Mouse (Mus musculus) adrenal gland, adult 18-20 months (tissue): ENCODE results near the gene Myh11. TPM values are rescaled to one million over a fixed set of nuclear protein-coding genes. Genes with fewer than 3 reads are reported as not detected.
"Not testable (repeated sequence)": the region's sequence is repeated elsewhere in the genome, so short reads cannot be mapped to it uniquely, and the experiment has no call there.

Experiments used
- DNase-seq, 2 experiments: peaks; one replicate each; pipeline ENCODE4 v3.0.0; 2021 to 2022; ENCODE audit warnings: low spot score in 2 of 2
- microRNA-seq, 2 experiments: library from miRNA; unstranded; fragments of <30 nt; microRNA quantifications; one replicate each; pipeline ENCODE4 v1.2.0; 2021; ENCODE audit warnings: borderline number of aligned reads in 2 of 2
- total RNA-seq, 2 experiments: library from RNA; stranded (reverse); gene quantifications; 1 replicate in 1 of 2; 2 replicates in 1 of 2; pipeline ENCODE4 v1.2.3; 2021

Gene Myh11
- total RNA-seq, 2 experiments from 2014 or later: 4.2 to 7.8 TPM

DNA sequence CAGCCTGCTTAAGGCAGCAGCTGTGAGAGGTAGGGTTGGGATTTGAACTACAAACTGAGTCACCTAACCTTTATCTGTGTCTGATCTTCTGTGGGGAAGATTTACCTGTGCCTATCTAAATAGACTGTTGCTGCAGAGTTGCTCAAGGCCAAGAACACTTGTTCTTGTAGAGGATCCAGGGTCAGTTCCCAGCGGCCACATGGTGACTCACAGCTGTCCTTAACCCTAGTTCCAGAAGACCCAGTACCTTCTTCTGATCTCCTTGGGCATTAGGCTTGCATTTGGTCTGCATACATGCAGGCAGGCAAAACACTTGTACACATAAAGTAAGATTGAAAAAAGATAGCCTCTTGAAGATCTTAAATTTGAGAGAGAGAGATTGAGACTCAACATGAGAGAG, 121.5 kb downstream of the Myh11 start:
- no peak for DNase-seq

DNA sequence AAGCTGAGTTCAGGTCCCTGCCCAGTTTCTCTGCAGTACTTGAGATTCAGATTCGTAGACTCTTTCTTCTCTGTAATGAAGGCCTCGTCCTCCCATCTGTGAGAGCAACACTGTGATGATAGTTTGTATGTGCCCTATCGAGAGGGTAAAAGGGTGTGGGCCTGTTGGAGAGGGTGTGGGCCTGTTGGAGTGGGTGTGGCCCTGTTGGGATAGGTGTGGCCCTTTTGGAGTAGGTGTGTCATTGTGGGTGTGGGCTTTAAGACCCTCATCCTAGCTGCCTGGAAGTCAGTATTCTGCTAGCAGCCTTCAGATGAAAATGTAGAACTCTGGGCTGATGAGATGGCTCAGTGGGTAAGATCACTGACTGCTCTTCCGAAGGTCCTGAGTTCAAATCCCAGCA, 124.7 kb downstream of the Myh11 start:
- no peak for DNase-seq

DNA sequence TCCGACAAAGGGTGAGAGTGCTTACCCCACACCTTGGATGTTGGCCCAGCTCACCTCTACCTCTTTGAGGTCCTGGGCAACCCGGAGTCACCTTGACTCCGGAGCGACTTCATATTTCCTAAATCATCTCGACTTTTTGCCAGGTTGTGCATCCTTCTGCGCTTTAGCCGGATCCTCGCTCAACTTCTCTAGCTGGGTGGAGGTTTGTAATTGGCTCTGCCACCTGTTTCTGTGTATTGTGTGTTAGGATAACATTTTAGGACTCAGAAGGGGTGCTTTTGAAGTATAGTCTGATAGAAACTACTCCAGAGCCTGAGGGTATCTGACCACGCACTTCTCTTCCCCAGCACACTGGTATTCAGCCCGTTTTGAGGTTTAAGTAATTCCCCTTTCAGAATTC, 127.4 kb downstream of the Myh11 start:
- DNase-seq: no peak

DNA sequence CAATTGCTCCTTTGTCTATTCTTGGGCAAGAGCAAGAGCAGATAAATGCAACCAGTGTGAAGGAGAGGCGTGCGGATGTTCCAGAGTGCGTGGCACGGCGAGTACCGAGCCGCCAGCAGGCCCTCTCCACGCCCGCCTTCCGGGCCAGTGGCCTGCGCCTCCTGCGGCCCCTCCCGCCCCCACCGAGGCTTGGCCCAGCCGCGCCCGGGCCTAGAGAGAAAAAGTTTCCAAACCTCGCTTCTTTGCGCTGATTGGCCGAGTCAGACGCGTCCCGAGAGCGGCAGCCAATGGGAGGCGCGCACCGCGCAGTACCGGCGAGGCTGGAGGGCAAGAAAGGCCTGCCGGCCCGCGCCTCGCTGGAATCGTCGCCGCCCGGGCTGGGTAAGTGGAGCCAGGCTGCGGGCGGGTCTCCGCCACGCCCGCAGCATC, 128.2 kb downstream of the Myh11 start, which contains the start of the genes Nde1 and Marf1:
TSS of gene Nde1 (plus strand) at position 288 of the 429 bp plus-strand sequence.
TSS of gene Marf1 (minus strand) at position 364 of the 429 bp plus-strand sequence.
- DNase-seq: peak; percentile 84 to 89

DNA sequence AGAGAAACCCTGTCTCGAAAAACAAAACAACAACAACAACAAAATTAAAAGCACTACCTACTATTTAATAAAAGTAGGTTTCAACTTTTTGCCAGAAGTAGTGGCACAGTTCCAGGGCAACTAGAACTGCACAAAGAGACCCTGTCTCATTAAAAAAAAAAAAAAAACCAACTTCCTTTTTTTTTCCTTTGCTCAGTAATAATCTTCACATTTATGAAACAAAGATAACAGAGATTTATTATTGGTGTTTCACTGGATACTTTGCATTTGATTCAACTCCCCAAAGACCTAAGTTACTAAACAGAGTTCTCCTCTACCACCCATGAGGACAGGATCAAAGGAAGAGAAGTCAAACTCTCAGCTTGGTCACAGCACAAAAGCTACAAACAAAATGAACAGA, 130.2 kb downstream of the Myh11 start:
- no peak for DNase-seq

DNA sequence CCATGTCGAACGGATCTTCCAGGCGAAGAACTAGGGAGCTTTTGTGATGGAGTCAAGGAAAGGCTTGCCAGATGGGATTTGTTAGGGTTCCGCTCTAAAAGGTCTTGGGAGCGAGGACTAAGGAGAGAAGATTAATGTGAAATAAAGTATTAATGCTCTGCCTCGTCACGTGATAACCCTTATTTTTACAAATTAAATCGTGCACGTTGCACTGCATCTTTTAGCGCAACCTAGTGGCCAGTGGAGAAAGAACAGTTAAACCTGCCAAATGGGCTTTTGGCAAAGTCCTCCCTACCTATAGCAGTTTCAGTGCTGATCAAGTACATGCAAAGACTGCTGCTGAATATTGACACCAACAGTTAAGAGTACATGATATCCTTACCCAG, 131.4 kb downstream of the Myh11 start:
- DNase-seq: peak; percentile 50 to 64

DNA sequence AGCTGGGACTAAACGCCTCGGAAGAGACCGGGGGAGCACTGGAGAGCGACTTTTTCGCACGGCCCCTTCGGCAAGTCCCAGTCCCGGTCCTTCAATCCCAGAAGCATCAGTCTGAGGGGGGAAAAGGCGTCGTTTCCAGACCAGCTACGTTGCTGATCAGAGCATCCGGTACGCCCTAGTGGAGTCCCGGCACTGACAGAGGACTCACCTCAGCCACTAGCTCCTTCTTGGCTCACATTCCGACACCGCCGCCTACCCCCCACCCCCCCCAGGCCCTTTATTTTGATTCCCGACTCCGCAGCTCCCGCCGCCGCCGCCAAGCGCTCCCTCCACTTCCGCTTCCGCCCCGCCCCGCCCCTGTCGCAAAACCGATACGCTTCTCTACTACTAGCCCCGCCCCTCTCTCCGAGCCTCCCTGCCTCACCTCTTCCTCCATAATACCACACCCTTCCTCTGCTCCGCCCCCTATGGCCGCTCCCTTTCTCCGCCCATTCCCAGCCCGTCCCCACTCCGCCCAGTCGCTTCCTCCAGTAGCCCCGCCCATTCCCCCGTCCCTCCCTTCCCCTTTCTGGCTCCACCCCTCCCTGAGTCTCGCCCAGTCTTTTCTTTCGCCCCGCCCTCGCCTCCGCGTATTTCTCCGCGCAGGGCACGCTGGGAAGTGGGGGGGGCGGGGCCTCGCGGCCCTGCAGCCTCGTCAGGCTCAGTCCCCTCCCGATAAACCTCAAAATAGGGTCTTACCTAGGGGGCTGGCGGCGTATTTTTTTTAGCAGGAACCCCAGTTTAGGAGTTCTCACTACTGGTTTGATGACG, 132.0 kb downstream of the Myh11 start:
- peak; percentile 94 to 96 for DNase-seq

DNA sequence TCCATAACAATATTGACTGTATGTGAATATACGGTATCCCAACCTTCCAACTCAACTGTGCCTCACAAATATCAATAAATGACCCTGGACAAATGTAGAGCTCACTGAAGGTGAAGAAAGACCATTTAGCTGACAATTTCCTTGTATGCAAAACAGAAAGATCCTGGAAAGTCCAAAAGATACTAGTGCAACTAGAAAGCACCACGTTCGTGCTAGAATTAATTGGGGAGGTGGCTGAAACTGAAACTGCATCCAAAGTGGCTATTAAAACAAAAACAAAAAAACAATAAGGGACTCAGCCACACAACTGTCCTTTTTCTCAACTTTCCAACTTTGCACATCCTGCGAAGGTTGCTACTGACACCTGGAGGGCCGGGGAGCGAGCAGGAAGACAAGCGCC, 132.6 kb downstream of the Myh11 start:
- no peak for DNase-seq

DNA sequence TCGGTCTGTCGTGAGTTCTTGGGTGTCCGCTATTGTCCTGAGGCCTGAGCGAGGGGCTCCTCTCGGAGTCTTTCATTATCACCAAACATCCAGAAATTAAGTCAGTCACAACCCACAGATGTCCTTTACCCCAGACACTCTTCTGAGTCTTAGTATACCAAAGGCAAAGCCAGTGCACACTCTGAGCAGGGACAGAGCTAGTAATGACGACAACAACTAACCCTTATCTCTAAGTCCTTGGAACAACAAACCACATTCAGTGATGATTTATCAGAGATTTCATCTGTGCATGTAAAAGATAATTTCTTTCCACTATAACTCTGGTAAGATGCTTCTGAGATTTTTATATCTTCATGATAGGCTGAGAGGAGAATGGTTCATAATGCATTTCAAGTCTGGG, 134.9 kb downstream of the Myh11 start:
- no peak for DNase-seq

DNA sequence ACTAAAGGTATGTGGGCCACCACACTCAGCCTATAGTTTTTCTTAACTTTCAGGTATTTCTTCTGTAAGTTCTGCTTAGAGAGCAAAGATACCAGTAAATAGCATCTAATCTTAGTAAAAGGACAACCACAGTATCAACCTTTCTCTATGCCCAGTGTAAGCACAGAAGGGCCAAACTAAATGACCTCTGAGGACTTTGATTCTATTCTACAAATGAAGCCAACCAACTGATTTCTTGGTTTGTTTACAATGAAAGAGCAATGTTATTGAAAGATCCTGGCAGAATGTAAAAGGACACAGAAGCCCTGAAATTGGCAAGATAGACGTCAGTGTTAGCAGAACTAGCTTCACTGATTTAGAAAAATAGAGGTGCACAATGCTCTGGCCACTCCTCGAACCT, 135.5 kb downstream of the Myh11 start:
- DNase-seq: not testable (repeated sequence)

DNA sequence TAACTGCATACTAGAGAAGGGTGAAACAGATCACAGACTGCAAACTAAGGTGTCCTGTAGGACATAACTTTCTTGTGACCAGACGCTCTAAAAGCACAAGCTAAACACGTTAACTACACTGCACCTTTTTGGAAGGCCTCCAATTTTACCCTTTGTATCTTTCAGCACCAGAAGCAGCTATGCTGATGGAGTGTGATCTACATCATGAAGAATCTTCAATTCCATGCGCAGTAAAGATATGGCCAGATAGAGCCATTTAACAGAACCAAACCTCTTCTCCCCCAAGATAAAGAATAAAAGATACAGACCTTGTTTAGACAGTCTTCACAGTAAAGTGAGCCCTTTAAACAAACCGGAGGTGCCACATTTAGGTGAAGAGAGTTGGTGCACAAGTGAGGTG, 139.5 kb downstream of the Myh11 start:
- DNase-seq: no peak

DNA sequence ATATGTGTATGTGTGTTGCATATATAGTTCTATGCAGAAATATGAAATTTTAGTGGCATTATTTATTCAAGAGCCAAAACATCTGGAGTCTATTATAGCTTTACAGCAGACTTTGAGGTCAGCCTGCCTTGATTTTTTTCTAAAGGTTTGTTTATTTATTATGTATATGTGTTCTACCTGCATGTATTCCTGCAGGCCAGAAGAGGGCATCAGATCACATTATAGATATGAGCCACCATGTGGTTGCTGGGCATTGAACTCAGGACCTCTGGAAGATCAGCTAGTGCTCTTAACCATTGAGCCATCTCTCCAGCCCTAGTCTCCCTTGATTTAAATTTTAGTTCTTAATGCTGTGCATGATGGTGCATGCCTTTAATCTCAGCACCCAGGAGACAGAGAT, 143.5 kb downstream of the Myh11 start:
- DNase-seq: no peak

Small RNA genes lying within 50 kb of the gene (microRNA-seq; reads per million reads assigned to microRNA genes)
- 1,485 to 1,923 reads per million in 2 experiments for gene Mir484

Other genes starting within 250 kb of the Myh11 start
- gene Nde1, start 128.1 kb downstream of the Myh11 start, total RNA-seq: 10 to 100 TPM; 37.1 to 39.2 TPM
- 100 to 1,000 TPM; 124 to 141 TPM for gene Marf1, start 128.0 kb downstream of the Myh11 start, total RNA-seq
- gene Fopnl, start 26.0 kb upstream of the Myh11 start, total RNA-seq: 10 to 100 TPM; 46.8 to 53.2 TPM
- gene Abcc1, start 70.2 kb upstream of the Myh11 start, total RNA-seq: 10 to 100 TPM; 20.8 to 24.0 TPM